Mouse (Mus musculus): ENCODE measurements around the gene Pbx1.

DNA sequence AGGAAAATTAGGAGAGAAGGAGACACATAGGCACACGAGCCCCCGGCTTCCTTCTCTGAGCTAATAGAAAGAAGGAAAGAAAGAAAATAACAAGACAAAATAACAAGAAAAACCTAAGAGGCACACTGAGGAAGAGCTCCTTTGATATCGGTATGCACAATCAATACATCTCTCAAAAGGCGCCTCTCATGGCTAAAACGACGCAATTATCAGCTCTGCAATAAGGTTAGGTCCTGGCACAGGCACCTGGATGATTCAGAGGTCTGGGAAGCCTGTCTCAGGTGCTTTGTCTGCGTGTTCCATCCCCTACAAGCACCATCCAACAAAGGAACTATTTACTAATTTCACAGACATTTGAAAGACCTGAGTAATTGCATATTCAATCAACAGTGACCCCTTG, 5.8 kb downstream of the Pbx1 start:
- TF ChIP-seq EP300 (IDR thresholded peaks at IDR 0.05; ENCODE audit: low read depth): no peak
- TF ChIP-seq CTCF (IDR thresholded peaks at IDR 0.05; ENCODE audit: low read depth): no peak
